Mouse (Mus musculus) small intestine, adult 2 months (tissue): ENCODE data around the gene Vps33b.
"Not testable (repeated sequence)": the region's sequence is repeated elsewhere in the genome, so short reads cannot be mapped to it uniquely, and the experiment has no call there.

Experiments
- CTCF ChIP-seq: fragments of 200-500 bp; IDR thresholded peaks from 2 replicates; pipeline ENCODE4 v1.5.1; 2012; ENCODE audit warnings: low read depth, mild to moderate bottlenecking, control low read depth, inconsistent platforms, low read length, moderate library complexity, mixed read lengths; ENCODE audit not compliant: insufficient replicate concordance, insufficient read length; ENCODE audit errors: extremely low read depth
- POLR2A ChIP-seq: fragments of 200-500 bp; IDR thresholded peaks from 2 replicates; pipeline ENCODE4 v1.6.1; 2012; ENCODE audit warnings: low read depth, mild to moderate bottlenecking, control low read depth, inconsistent platforms, low read length, moderate library complexity

GRCm38 (mm10) chr7:80324816-80325119 lies 55.3 kb downstream of the Vps33b start:
- not testable (repeated sequence) for TF ChIP-seq CTCF, POLR2A
